Mouse (Mus musculus): ENCODE measurements around the gene Parp8.

Parp8 gene

GRCm38 (mm10) chr13:117025226-117026067 is at the start of gene Parp8:
TSS of gene Parp8 (minus strand) at chr13:117025537.
- peak; percentile 52 to 66 for DNase-seq (ENCODE audit: low spot score in 2 of 2)

GRCm38 (mm10) chr13:117062628-117063315 is 37.4 kb upstream of the Parp8 start:
- no peak for DNase-seq (ENCODE audit: low spot score in 2 of 2)

GRCm38 (mm10) chr13:117056466-117056865 is 31.1 kb upstream of the Parp8 start:
- no peak for DNase-seq (ENCODE audit: low spot score in 2 of 2)

GRCm38 (mm10) chr13:117054811-117055496 is 29.6 kb upstream of the Parp8 start:
- DNase-seq (ENCODE audit: low spot score in 2 of 2), result no peak

- DNase-seq (ENCODE audit: low spot score in 2 of 2), result no peak
Measured at GRCm38 (mm10) chr13:117052748-117053147, 27.4 kb upstream of the Parp8 start.

GRCm38 (mm10) chr13:117048541-117048971 is 23.2 kb upstream of the Parp8 start:
- peak; percentile 19 to 49 for DNase-seq (ENCODE audit: low spot score in 2 of 2)

- no peak for DNase-seq (ENCODE audit: low spot score in 2 of 2)
Measured at GRCm38 (mm10) chr13:117043567-117043966, 18.2 kb upstream of the Parp8 start.

- DNase-seq (ENCODE audit: low spot score in 2 of 2), result no peak
Measured at GRCm38 (mm10) chr13:117041021-117041420, 15.7 kb upstream of the Parp8 start.

GRCm38 (mm10) chr13:117036277-117036676 is 10.9 kb upstream of the Parp8 start:
- DNase-seq (ENCODE audit: low spot score in 2 of 2), result no peak

- no peak for DNase-seq (ENCODE audit: low spot score in 2 of 2)
Measured at GRCm38 (mm10) chr13:117035121-117035520, 9.8 kb upstream of the Parp8 start.

GRCm38 (mm10) chr13:117034676-117035075 is 9.3 kb upstream of the Parp8 start:
- DNase-seq (ENCODE audit: low spot score in 2 of 2), result no peak

- no peak for DNase-seq (ENCODE audit: low spot score in 2 of 2)
Measured at GRCm38 (mm10) chr13:117033676-117034308, 8.5 kb upstream of the Parp8 start.

- no peak for DNase-seq (ENCODE audit: low spot score in 2 of 2)
Measured at GRCm38 (mm10) chr13:117032402-117032801, 7.1 kb upstream of the Parp8 start.

GRCm38 (mm10) chr13:117031546-117031945 is 6.2 kb upstream of the Parp8 start:
- no peak for DNase-seq (ENCODE audit: low spot score in 2 of 2)

GRCm38 (mm10) chr13:117028221-117028620 is 2.9 kb upstream of the Parp8 start:
- no peak for DNase-seq (ENCODE audit: low spot score in 2 of 2)

- no peak for DNase-seq (ENCODE audit: low spot score in 2 of 2)
Measured at GRCm38 (mm10) chr13:117027336-117027735, 2.0 kb upstream of the Parp8 start.

- DNase-seq (ENCODE audit: low spot score in 2 of 2), result no peak
Measured at GRCm38 (mm10) chr13:117026276-117026780, 991 bp upstream of the Parp8 start.

GRCm38 (mm10) chr13:117024916-117025225 is 466 bp downstream of the Parp8 start:
- DNase-seq (ENCODE audit: low spot score in 2 of 2), result peak in 1 of 2 experiments; percentile 23

GRCm38 (mm10) chr13:117024127-117024915 is 1.0 kb downstream of the Parp8 start:
- peak; percentile 43 to 63 for DNase-seq (ENCODE audit: low spot score in 2 of 2)

GRCm38 (mm10) chr13:117023346-117024050 is 1.8 kb downstream of the Parp8 start:
- DNase-seq (ENCODE audit: low spot score in 2 of 2), result no peak

Measured in frontal cortex, postnatal 10 days (tissue).